Mouse (Mus musculus) embryonic fibroblast, embryonic 13.5 days (primary cell): Measurements from ENCODE around the gene Speer4c. TPM values are rescaled to one million over a fixed set of nuclear protein-coding genes. Genes with fewer than 3 reads are reported as not detected.
"Not testable (repeated sequence)": the region's sequence is repeated elsewhere in the genome, so short reads cannot be mapped to it uniquely, and the experiment has no call there.

Experiments
- H3K27ac ChIP-seq: 2 replicates; pipeline ENCODE4 v1.5.1; 2012; ENCODE audit warnings: low read length, control low read depth, inconsistent platforms; ENCODE audit not compliant: insufficient read depth
- H3K4me1 ChIP-seq: 2 replicates; pipeline ENCODE4 v1.6.1; 2011; ENCODE audit warnings: low read length; ENCODE audit not compliant: control insufficient read depth, insufficient read depth
- H3K4me3 ChIP-seq: 2 replicates; pipeline ENCODE4 v1.5.1; 2011; ENCODE audit warnings: mild to moderate bottlenecking, control low read depth, low read length; ENCODE audit not compliant: insufficient read depth
- polyA plus RNA-seq: library from polyadenylated mRNA; stranded (reverse); fragments of >200 nt; gene quantifications from 2 replicates; pipeline ENCODE4 v1.2.4, GENCODE M21; 2011; ENCODE audit warnings: low read depth; ENCODE audit not compliant: missing spikeins, insufficient read length

The Speer4c gene
- polyA plus RNA-seq, 1 experiment, result not detected

- not testable (repeated sequence) for H3K4me1 ChIP-seq, H3K4me3 ChIP-seq, H3K27ac ChIP-seq
Observed at GRCm38 (mm10) chr5:15674429-15675244, 39.4 kb downstream of the Speer4c start.

- H3K27ac ChIP-seq, H3K4me1 ChIP-seq, H3K4me3 ChIP-seq: not testable (repeated sequence)
Observed at GRCm38 (mm10) chr5:15673989-15674388, 40.1 kb downstream of the Speer4c start.

DNA sequence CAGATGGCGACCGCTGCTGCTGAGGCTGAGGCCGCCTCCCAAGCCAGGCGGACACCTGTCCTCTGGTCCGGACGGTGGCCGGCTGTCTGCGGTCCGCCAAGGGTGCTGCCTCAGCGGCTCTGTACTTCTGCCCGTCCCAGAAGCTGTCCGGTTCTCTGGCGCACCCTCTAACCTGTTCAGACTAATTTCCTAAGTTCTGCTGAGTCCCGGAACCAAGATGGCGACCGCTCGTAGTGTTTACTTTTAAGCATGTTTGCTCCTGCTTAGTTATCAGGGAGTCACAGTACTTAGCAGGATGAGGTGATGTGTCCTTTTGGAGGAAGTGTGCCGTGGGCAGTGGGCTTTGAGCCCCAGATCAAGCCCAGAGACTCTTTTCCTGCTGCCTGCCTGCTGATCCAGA is 43.3 kb downstream of the Speer4c start:
- not testable (repeated sequence) for H3K4me3 ChIP-seq, H3K27ac ChIP-seq, H3K4me1 ChIP-seq

DNA sequence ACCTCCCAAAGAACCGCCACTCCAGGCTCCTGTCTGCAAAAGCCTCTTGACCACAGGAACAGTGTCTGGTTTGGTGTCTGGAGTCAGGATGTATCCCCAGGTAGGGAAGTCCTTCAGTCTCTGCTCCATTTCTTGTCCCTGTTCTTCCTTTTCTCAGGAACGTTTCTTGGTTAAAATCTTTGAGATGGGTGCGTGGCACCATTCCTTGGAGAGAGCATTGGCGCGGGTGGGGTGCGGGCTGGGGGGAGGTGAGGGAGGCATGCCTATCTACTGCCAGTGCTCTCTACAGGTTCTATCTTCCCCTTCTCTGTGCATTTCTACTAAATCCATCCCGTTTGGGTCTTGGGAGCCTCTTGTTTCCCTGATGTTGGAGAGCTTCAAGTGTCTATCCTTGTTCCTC is 50.2 kb downstream of the Speer4c start:
- H3K4me3 ChIP-seq, H3K4me1 ChIP-seq, H3K27ac ChIP-seq: not testable (repeated sequence)

Other genes starting within 250 kb of the Speer4c start
- not detected in 2 replicates for gene Gm21149, start 237.7 kb downstream of the Speer4c start, polyA plus RNA-seq
- gene Gm21190, start 185.0 kb downstream of the Speer4c start, polyA plus RNA-seq, result not detected in 2 replicates
- gene Gm21083, start 136.9 kb downstream of the Speer4c start, polyA plus RNA-seq, result not detected in 2 replicates
- not detected in 2 replicates for gene Speer4d, start 95.2 kb downstream of the Speer4c start, polyA plus RNA-seq
- gene 4930572O03Rik, start 57.2 kb downstream of the Speer4c start, polyA plus RNA-seq, result not detected in 2 replicates
- gene Cacna2d1, start 220.4 kb upstream of the Speer4c start, polyA plus RNA-seq, result 49.3 and 55.7 TPM in 2 replicates